Mouse (Mus musculus) cerebellum, adult 2 months (tissue): Measurements from ENCODE around the gene Gabarapl1.

ENCODE experiments used
- CTCF ChIP-seq: fragments of 200-500 bp; IDR thresholded peaks from 2 replicates; pipeline ENCODE4 v1.5.1; 2011; ENCODE audit warnings: low read depth, mild to moderate bottlenecking, control low read depth, low read length, moderate library complexity, borderline replicate concordance; ENCODE audit not compliant: insufficient read depth
- POLR2A ChIP-seq: fragments of 200-500 bp; IDR thresholded peaks from 2 replicates; pipeline ENCODE4 v1.6.1; 2011; ENCODE audit warnings: low read length, control low read depth, borderline replicate concordance; ENCODE audit not compliant: insufficient read depth

DNA sequence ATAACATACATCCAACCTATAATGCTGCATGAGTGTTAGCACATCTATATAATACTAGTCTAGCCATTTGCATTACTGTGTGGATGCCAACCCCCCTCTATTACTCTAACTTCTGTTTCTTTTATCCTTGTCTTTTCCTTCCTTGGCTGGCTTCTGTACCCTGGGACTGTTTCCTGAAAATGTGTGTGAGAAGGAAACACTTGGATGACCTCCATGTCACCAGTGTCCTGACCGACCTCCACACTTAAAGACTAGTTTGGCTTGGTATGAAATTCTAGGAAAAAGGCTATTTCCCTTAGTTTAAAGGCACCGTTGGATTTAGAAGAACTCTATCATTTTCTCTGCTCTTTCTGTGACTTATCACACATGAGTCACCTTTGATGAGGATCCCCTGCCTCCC is 5.5 kb upstream of the Gabarapl1 start:
- TF ChIP-seq POLR2A (no peak), CTCF (no peak)
